Comparison of ENCODE assay signal across 22 mouse cellular contexts in the genomic region with DNA sequence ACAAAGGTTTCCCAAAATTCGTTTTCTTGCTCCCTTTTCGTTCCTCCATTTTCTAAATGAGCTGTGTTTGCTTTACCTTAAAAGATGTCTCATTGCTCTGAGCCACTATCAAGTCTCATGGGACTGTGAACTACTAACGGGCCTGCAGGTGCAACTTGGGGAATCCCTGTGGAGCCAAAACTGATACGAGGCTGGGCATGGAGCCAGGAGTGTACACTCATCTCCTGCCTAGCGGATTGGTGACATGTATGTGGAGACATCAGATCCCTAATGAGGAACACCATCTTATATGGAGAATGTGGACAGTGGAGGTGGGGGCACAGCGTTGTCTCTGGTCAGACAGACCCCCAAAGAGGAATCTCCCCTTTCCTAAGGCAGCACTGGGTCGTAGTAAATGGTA.
"Had no signal": no experiment of that assay in that cellular context is flagged by ENCODE, and none has a peak within 500 bp of the region (broad histone marks: within the 10 kb centered on the region; RNA-seq: fewer than 3 reads in every experiment).

No protein-coding gene starts in this region.

- H3K4me1 ChIP-seq: limb, embryonic 15.5 days; midbrain, embryonic 10.5 days; midbrain, embryonic 13.5 days; neural tube, embryonic 13.5 days; stomach, embryonic 15.5 days had no signal

- H3K27ac ChIP-seq: limb, embryonic 12.5 days; limb, embryonic 15.5 days; liver, embryonic 14.5 days; macrophage; midbrain, embryonic 10.5 days; midbrain, embryonic 13.5 days; neural tube, embryonic 13.5 days; stomach, embryonic 15.5 days had no signal

- DNase-seq: kidney, postnatal 14 days; kidney, postnatal 4 days; left cerebral cortex, postnatal 4 days; liver, postnatal 0 days; lung, embryonic 14.5 days; retina, postnatal 1 day; right cerebral cortex, postnatal 25 days; spleen, adult 18-20 months; thymus, adult 18-20 months; thymus, postnatal 36 days had no signal

- H3K9me3 ChIP-seq: limb, embryonic 12.5 days; limb, embryonic 15.5 days; midbrain, embryonic 10.5 days; midbrain, embryonic 13.5 days; neural tube, embryonic 13.5 days; stomach, embryonic 15.5 days had no signal

- H3K9ac ChIP-seq: limb, embryonic 12.5 days; limb, embryonic 15.5 days; liver, embryonic 14.5 days; liver, postnatal 0 days; lung, embryonic 14.5 days; midbrain, embryonic 13.5 days; neural tube, embryonic 13.5 days; stomach, embryonic 15.5 days had no signal

- H3K4me3 ChIP-seq: limb, embryonic 12.5 days; limb, embryonic 15.5 days; midbrain, embryonic 10.5 days; midbrain, embryonic 13.5 days; myocyte; neural tube, embryonic 13.5 days; stomach, embryonic 15.5 days had no signal

- H3K4me2 ChIP-seq: limb, embryonic 12.5 days; limb, embryonic 15.5 days; liver, embryonic 11.5 days; lung, embryonic 14.5 days; midbrain, embryonic 13.5 days; neural tube, embryonic 13.5 days; stomach, embryonic 15.5 days had no signal

- H3K27me3 ChIP-seq: midbrain, embryonic 13.5 days; neural tube, embryonic 13.5 days; stomach, embryonic 15.5 days had no signal

- H3K36me3 ChIP-seq: limb, embryonic 12.5 days; limb, embryonic 15.5 days; midbrain, embryonic 10.5 days; midbrain, embryonic 13.5 days; neural tube, embryonic 13.5 days; stomach, embryonic 15.5 days had no signal

- ATAC-seq: liver, postnatal 0 days; lung, postnatal 0 days; midbrain, embryonic 13.5 days; midbrain, embryonic 16.5 days had no signal
